Mouse (Mus musculus): ENCODE measurements around the gene Olfr19. TPM values are rescaled to one million over a fixed set of nuclear protein-coding genes. Genes with fewer than 3 reads are reported as not detected.

The Olfr19 gene
- not detected in 2 replicates for polyA plus RNA-seq (2012; ENCODE audit: low replicate concordance)

DNA sequence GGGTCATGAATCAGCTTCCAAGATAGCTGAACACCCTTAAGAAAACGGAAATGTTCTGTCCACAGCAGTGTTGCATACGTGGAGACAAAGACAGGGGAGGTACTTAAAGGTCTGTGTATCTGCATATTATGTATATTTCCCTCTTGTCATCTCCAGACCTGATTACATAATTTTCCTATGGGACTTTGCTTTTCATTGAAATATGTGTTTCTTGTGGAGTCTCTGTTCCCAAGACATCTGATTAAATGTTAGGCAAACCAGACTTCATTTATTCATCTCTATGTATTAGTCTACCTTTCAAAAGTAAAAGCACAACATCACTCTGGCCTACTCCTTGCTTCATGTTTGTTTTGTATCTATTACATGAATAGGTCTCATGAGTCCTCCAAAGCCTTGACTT is at the start of gene Olfr19:
TSS of gene Olfr19 (minus strand) at position 101 of the 400 bp plus-strand sequence.

Other genes with a start within 250 kb of the Olfr19 start
- gene Fgd4, start 75.9 kb downstream of the Olfr19 start, polyA plus RNA-seq (2012; ENCODE audit: low replicate concordance): 0.15 and 0.23 TPM in 2 replicates
- gene Spag6l, start 153.1 kb upstream of the Olfr19 start, polyA plus RNA-seq (2012; ENCODE audit: low replicate concordance): not detected in 2 replicates
- 0.36 TPM in 1 of 2 replicates, not detected in the other for gene Igll1, start 187.6 kb upstream of the Olfr19 start, polyA plus RNA-seq (2012; ENCODE audit: low replicate concordance)
- gene Top3b, start 194.3 kb upstream of the Olfr19 start, polyA plus RNA-seq (2012; ENCODE audit: low replicate concordance): 20.5 and 38.6 TPM in 2 replicates
- gene Vpreb1, start 194.4 kb upstream of the Olfr19 start, polyA plus RNA-seq (2012; ENCODE audit: low replicate concordance): not detected in 2 replicates
- 1.7 and 6.7 TPM in 2 replicates for gene Ppm1f, start 220.1 kb upstream of the Olfr19 start, polyA plus RNA-seq (2012; ENCODE audit: low replicate concordance)